Mouse (Mus musculus): ENCODE measurements around the gene Nup214. TPM values are rescaled to one million over a fixed set of nuclear protein-coding genes. Genes with fewer than 3 reads are reported as not detected.

The Nup214 gene
- polyA plus RNA-seq, 1 experiment, result 29.5 TPM

DNA sequence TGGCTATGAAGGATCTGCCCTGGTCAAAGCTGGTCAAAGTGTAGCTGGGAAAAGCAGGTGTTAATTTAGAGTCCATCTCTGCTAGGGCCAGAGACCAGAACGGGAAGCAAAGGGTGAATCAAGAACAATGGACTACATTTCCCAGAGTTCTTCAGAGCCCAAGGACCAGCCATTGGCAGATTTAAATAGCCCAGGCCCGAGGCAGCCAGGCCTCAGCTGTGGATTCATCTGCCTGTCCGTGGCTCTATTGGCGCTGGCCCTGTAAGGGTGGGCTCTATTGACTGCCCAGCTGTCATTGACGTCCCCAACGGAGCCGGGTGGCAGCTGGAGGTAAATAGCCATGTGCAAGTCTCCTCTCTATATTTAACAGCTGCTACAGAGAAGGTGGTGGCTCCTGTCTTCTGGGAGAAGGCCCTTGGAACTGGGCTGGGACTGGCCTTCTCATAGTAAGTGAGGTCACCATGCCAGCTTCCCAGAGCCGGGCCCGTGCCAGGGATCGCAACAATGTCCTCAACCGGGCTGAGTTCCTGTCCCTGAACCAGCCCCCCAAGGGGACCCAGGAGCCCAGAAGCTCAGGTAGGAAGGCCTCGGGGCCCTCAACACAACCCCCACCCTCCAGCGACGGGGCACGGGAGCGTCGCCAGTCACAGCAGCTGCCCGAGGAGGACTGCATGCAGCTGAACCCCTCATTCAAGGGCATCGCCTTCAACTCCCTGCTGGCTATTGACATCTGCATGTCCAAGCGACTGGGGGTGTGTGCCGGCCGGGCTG, 121.3 kb downstream of the Nup214 start, which contains the start of gene Plpp7:
Gene Plpp7 (plus strand): TSS at position 178 of the 771 bp plus-strand sequence.
- no peak for TF ChIP-seq CTCF (IDR thresholded peaks at IDR 0.05; ENCODE audit: extremely low read depth, insufficient read depth, insufficient read length, insufficient replicate concordance)
- TF ChIP-seq POLR2A (IDR thresholded peaks at IDR 0.05; ENCODE audit: low read depth, low read length), result no peak

GRCm38 (mm10) chr2:32096122-32096420, 121.8 kb downstream of the Nup214 start:
- Histone ChIP-seq H3K4me1 (ENCODE audit: control insufficient read depth, insufficient read depth, insufficient read length) (no peaks in the 10 kb centered on the region), H3K4me3 (ENCODE audit: extremely low read depth, insufficient read depth, insufficient read length) (no peak overlapping the region), H3K27me3 (ENCODE audit: control insufficient read depth, insufficient read depth, low read length) (no peaks in the 10 kb centered on the region), H3K36me3 (ENCODE audit: control insufficient read depth, insufficient read depth, low read length) (no peaks in the 10 kb centered on the region), H3K27ac (ENCODE audit: insufficient read depth, low read length) (no peak overlapping the region)
- 83% methylated on average over 10 of the region's 10 CpGs for WGBS
- TF ChIP-seq POLR2A (IDR thresholded peaks at IDR 0.05; ENCODE audit: low read depth, low read length), result no peak
- DNase-seq (ENCODE audit: low read depth in 1 of 2, low spot score in 2 of 2), result no peak

More for the DNA sequence above, 121.3 kb downstream of the Nup214 start, which contains the start of gene Plpp7:
- H3K27ac ChIP-seq (ENCODE audit: insufficient read depth, low read length), result no peak within 1 kb of the TSS
- no peaks in the 10 kb centered on the region for H3K27me3 ChIP-seq (ENCODE audit: control insufficient read depth, insufficient read depth, low read length)
- WGBS, result 55% methylated on average over 22 of the region's 22 CpGs
- H3K4me3 ChIP-seq (ENCODE audit: extremely low read depth, insufficient read depth, insufficient read length), result peak within 1 kb of the TSS; percentile 12
- no peaks in the 10 kb centered on the region for H3K4me1 ChIP-seq (ENCODE audit: control insufficient read depth, insufficient read depth, insufficient read length)
- no peaks in the 10 kb centered on the region for H3K36me3 ChIP-seq (ENCODE audit: control insufficient read depth, insufficient read depth, low read length)
- DNase-seq (ENCODE audit: low read depth in 1 of 2, low spot score in 2 of 2), result no peak

GRCm38 (mm10) chr2:32102944-32103343, 128.7 kb downstream of the Nup214 start:
- H3K4me3 ChIP-seq (ENCODE audit: extremely low read depth, insufficient read depth, insufficient read length), result no peak overlapping the region

GRCm38 (mm10) chr2:32103557-32103956, 129.3 kb downstream of the Nup214 start:
- 88% methylated on average over 7 of the region's 7 CpGs for WGBS

More at GRCm38 (mm10) chr2:32102944-32103343, 128.7 kb downstream of the Nup214 start:
- no peaks in the 10 kb centered on the region for H3K4me1 ChIP-seq (ENCODE audit: control insufficient read depth, insufficient read depth, insufficient read length)
- H3K36me3 ChIP-seq (ENCODE audit: control insufficient read depth, insufficient read depth, low read length), result no peaks in the 10 kb centered on the region
- no peak for DNase-seq (ENCODE audit: low read depth in 1 of 2, low spot score in 2 of 2)
- no peak overlapping the region for H3K27ac ChIP-seq (ENCODE audit: insufficient read depth, low read length)
- no peaks in the 10 kb centered on the region for H3K27me3 ChIP-seq (ENCODE audit: control insufficient read depth, insufficient read depth, low read length)
- TF ChIP-seq POLR2A (IDR thresholded peaks at IDR 0.05; ENCODE audit: low read depth, low read length), result no peak
- TF ChIP-seq CTCF (IDR thresholded peaks at IDR 0.05; ENCODE audit: extremely low read depth, insufficient read depth, insufficient read length, insufficient replicate concordance), result no peak
- WGBS, result 89% methylated on average over 5 of the region's 5 CpGs

More at GRCm38 (mm10) chr2:32103557-32103956, 129.3 kb downstream of the Nup214 start:
- DNase-seq (ENCODE audit: low read depth in 1 of 2, low spot score in 2 of 2), result no peak
- H3K27me3 ChIP-seq (ENCODE audit: control insufficient read depth, insufficient read depth, low read length), result no peaks in the 10 kb centered on the region
- H3K4me1 ChIP-seq (ENCODE audit: control insufficient read depth, insufficient read depth, insufficient read length), result no peaks in the 10 kb centered on the region
- TF ChIP-seq POLR2A (IDR thresholded peaks at IDR 0.05; ENCODE audit: low read depth, low read length) (no peak), CTCF (IDR thresholded peaks at IDR 0.05; ENCODE audit: extremely low read depth, insufficient read depth, insufficient read length, insufficient replicate concordance) (no peak)
- no peak overlapping the region for H3K4me3 ChIP-seq (ENCODE audit: extremely low read depth, insufficient read depth, insufficient read length)
- H3K36me3 ChIP-seq (ENCODE audit: control insufficient read depth, insufficient read depth, low read length), result no peaks in the 10 kb centered on the region
- H3K27ac ChIP-seq (ENCODE audit: insufficient read depth, low read length), result no peak overlapping the region

Other genes starting within 250 kb of the Nup214 start
- gene Qrfp, start 163.9 kb upstream of the Nup214 start, polyA plus RNA-seq (2012; rRNA removed), result 0.93 and 1.1 TPM in 2 replicates
- gene Fibcd1, start 128.4 kb upstream of the Nup214 start, polyA plus RNA-seq (2012; rRNA removed), result 0.16 and 0.20 TPM in 2 replicates
- 2.1 and 2.7 TPM in 2 replicates for gene Lamc3, start 87.1 kb upstream of the Nup214 start, polyA plus RNA-seq (2012; rRNA removed)
- 0.75 and 0.77 TPM in 2 replicates for gene Aif1l, start 24.3 kb upstream of the Nup214 start, polyA plus RNA-seq (2012; rRNA removed)
- gene Fam78a, start 110.4 kb downstream of the Nup214 start, polyA plus RNA-seq (2012; rRNA removed), result 33.1 and 48.3 TPM in 2 replicates
- 2.6 and 4.6 TPM in 2 replicates for gene Plpp7, start 121.1 kb downstream of the Nup214 start, polyA plus RNA-seq (2012; rRNA removed)
- gene Prrc2b, start 176.6 kb downstream of the Nup214 start, polyA plus RNA-seq (2012; rRNA removed), result 35.1 and 46.5 TPM in 2 replicates

Data from spleen, adult 2 months (tissue).